Comparison of ENCODE assay signal across 9 mouse cellular contexts in the genomic region with DNA sequence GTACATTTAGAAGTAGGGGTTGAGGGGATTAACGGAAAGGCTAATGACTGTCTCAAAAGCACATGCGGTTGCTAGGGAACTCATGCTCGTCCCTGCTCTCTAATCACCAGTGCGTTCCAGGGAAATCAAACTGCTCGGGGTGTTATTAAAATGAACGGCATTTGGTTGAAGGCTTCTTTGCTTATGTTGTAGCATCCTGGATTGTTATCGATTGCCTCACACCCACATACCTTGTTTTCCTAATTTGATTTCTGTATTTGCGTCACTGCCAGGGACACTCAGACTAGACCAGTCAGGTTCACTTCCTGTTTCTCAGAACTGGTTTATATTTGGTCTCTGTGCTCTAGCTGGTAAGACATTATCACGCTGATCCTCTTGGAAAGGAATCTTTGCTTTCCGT.
DNase-seq lines count a peak whose midpoint lies in the region; ATAC-seq lines count a peak whose summit lies in the region.
"Had no signal": no experiment of that assay in that cellular context is flagged by ENCODE, and none has a peak within 500 bp of the region (broad histone marks: within the 10 kb centered on the region; RNA-seq: fewer than 3 reads in every experiment).

No protein-coding gene starts in this region.

- peak; percentile 47 for DNase-seq in cerebellum, adult 9-10 months
- DNase-seq in cerebellum, adult 11-12 months: no peak
- no peak for DNase-seq in neural tube, embryonic 10.5 days (ENCODE audit: extremely low spot score, low spot score)
- DNase-seq in urinary bladder, adult 2 months (ENCODE audit: low spot score): no peak
- no peak for DNase-seq in right cerebral cortex, postnatal 36 days (ENCODE audit: low spot score in 2 of 2)

- WGBS in neural tube, embryonic 12.5 days: 36% methylated on average over 10 of the region's 10 CpGs
- 27% methylated on average over 10 of the region's 10 CpGs for WGBS in hindbrain, embryonic 13.5 days
- WGBS in neural tube, embryonic 14.5 days: 21% methylated on average over 10 of the region's 10 CpGs

- no peaks in the 10 kb centered on the region for H3K36me3 ChIP-seq in neural tube, embryonic 12.5 days
- no peaks in the 10 kb centered on the region for H3K36me3 ChIP-seq in hindbrain, embryonic 13.5 days
- H3K36me3 ChIP-seq in neural tube, embryonic 14.5 days (ENCODE audit: control insufficient read depth, insufficient read depth, low read length): no peaks in the 10 kb centered on the region
- H3K36me3 ChIP-seq: embryonic facial prominence, embryonic 15.5 days had no signal

- peak overlapping the region; percentile 31; the same call in 1 of the 2 replicates for H3K4me2 ChIP-seq in neural tube, embryonic 12.5 days (replicated peaks)
- peak overlapping the region; percentile 32 for H3K4me2 ChIP-seq in hindbrain, embryonic 13.5 days
- peak overlapping the region; percentile 22; the same call in 1 of the 2 replicates for H3K4me2 ChIP-seq in neural tube, embryonic 14.5 days (ENCODE audit: low read depth, low read length)
- H3K4me2 ChIP-seq: embryonic facial prominence, embryonic 15.5 days had no signal

- H3K27ac ChIP-seq in neural tube, embryonic 12.5 days: no peak overlapping the region
- H3K27ac ChIP-seq in hindbrain, embryonic 13.5 days: no peak overlapping the region
- no peak overlapping the region for H3K27ac ChIP-seq in neural tube, embryonic 14.5 days (ENCODE audit: low read depth, low read length)
- H3K27ac ChIP-seq: embryonic facial prominence, embryonic 15.5 days had no signal

- no peak overlapping the region for H3K4me3 ChIP-seq in neural tube, embryonic 12.5 days
- H3K4me3 ChIP-seq in hindbrain, embryonic 13.5 days: no peak overlapping the region
- no peak overlapping the region for H3K4me3 ChIP-seq in neural tube, embryonic 14.5 days (ENCODE audit: low read depth, low read length)
- H3K4me3 ChIP-seq: embryonic facial prominence, embryonic 15.5 days had no signal

- no peaks in the 10 kb centered on the region for H3K9me3 ChIP-seq in neural tube, embryonic 12.5 days
- H3K9me3 ChIP-seq in hindbrain, embryonic 13.5 days: no peaks in the 10 kb centered on the region
- H3K9me3 ChIP-seq in neural tube, embryonic 14.5 days (ENCODE audit: control insufficient read depth, low read length): no peaks in the 10 kb centered on the region
- H3K9me3 ChIP-seq: embryonic facial prominence, embryonic 15.5 days had no signal

- H3K27me3 ChIP-seq in neural tube, embryonic 12.5 days (replicated peaks): peaks cover 49% of the 10 kb centered on the region
- H3K27me3 ChIP-seq in hindbrain, embryonic 13.5 days: peaks cover 54% of the 10 kb centered on the region
- peaks cover 32% of the 10 kb centered on the region for H3K27me3 ChIP-seq in neural tube, embryonic 14.5 days (ENCODE audit: control insufficient read depth, insufficient read depth, low read length)

- H3K9ac ChIP-seq in neural tube, embryonic 12.5 days: no peak overlapping the region
- no peak overlapping the region for H3K9ac ChIP-seq in hindbrain, embryonic 13.5 days
- H3K9ac ChIP-seq in neural tube, embryonic 14.5 days (replicated peaks; ENCODE audit: low read depth, low read length): no peak overlapping the region
- H3K9ac ChIP-seq: embryonic facial prominence, embryonic 15.5 days had no signal

- no peak for ATAC-seq in neural tube, embryonic 12.5 days (ENCODE audit: low FRiP score, low read depth)
- ATAC-seq in hindbrain, embryonic 13.5 days (ENCODE audit: low FRiP score): no peak
- no peak for ATAC-seq in neural tube, embryonic 14.5 days (ENCODE audit: low read depth)

- peaks cover 36% of the 10 kb centered on the region for H3K4me1 ChIP-seq in neural tube, embryonic 12.5 days
- peaks cover 47% of the 10 kb centered on the region for H3K4me1 ChIP-seq in hindbrain, embryonic 13.5 days (replicated peaks)
- peaks cover 26% of the 10 kb centered on the region for H3K4me1 ChIP-seq in neural tube, embryonic 14.5 days (ENCODE audit: control insufficient read depth, insufficient read depth, low read length)
